Mouse (Mus musculus) erythroblast, embryonic 14.5 days (primary cell): ENCODE results near the gene Tab2.

Experiments
- GATA1 ChIP-seq: IDR thresholded peaks from 2 replicates; pipeline ENCODE4 v1.6.1; 2012; ENCODE audit warnings: low read length, inconsistent platforms, mixed read lengths
- TAL1 ChIP-seq: IDR thresholded peaks from 3 replicates; pipeline ENCODE4 v1.6.1; 2012; ENCODE audit warnings: low read length, inconsistent platforms, mixed read lengths

DNA sequence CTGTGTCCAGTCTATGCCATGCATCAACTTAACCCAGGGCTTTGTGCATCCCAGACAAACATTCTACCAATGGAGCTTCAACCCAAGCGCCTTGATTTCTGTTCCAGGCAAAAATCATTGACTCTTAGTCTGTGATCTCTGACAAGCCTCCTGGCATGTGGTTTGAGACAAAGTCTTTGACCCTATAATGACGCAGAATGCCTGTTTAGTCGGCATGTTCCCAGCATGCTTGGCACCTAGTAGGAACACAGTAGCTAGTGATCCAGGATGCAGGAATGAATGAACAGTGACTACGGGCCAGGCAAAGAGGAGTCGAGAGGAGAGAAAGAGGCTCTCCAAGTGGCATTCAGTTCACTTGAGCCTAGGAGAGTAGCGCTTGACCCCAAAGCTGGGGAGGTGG, 92.6 kb downstream of the Tab2 start:
- TF ChIP-seq GATA1, result no peak
- no peak for TF ChIP-seq TAL1
